Mouse (Mus musculus) layer of hippocampus, adult 9-11 months (tissue): Measurements from ENCODE around the gene Prdm16.
A peak's percentile ranks its signal among the peaks of the same experiment; 100 is the strongest.

Source experiments
- DNase-seq: peaks from one replicate; pipeline ENCODE4 v3.0.0; 2022

Gene Prdm16

GRCm38 (mm10) chr4:154506774-154507435 is 129.8 kb downstream of the Prdm16 start:
- DNase-seq, result peak; percentile 26

- no peak for DNase-seq
Observed at GRCm38 (mm10) chr4:154505313-154505712, 131.4 kb downstream of the Prdm16 start.

- DNase-seq, result no peak
Observed at GRCm38 (mm10) chr4:154503260-154503829, 133.3 kb downstream of the Prdm16 start.

GRCm38 (mm10) chr4:154502403-154503000 is 134.2 kb downstream of the Prdm16 start:
- no peak for DNase-seq

- no peak for DNase-seq
Observed at GRCm38 (mm10) chr4:154500695-154501094, 136.0 kb downstream of the Prdm16 start.

GRCm38 (mm10) chr4:154499701-154500523 is 136.8 kb downstream of the Prdm16 start:
- DNase-seq, result peak; percentile 89

- no peak for DNase-seq
Observed at GRCm38 (mm10) chr4:154497423-154498175, 139.1 kb downstream of the Prdm16 start.

- DNase-seq, result peak; percentile 86
Observed at GRCm38 (mm10) chr4:154496991-154497390, 139.7 kb downstream of the Prdm16 start.

GRCm38 (mm10) chr4:154496522-154496921 is 140.2 kb downstream of the Prdm16 start:
- DNase-seq, result no peak

GRCm38 (mm10) chr4:154493996-154494395 is 142.7 kb downstream of the Prdm16 start:
- no peak for DNase-seq

- DNase-seq, result no peak
Observed at GRCm38 (mm10) chr4:154492714-154493121, 144.0 kb downstream of the Prdm16 start.

- DNase-seq, result no peak
Observed at GRCm38 (mm10) chr4:154492268-154492667, 144.4 kb downstream of the Prdm16 start.

- no peak for DNase-seq
Observed at GRCm38 (mm10) chr4:154488031-154488430, 148.6 kb downstream of the Prdm16 start.

- no peak for DNase-seq
Observed at GRCm38 (mm10) chr4:154482695-154483094, 154.0 kb downstream of the Prdm16 start.

GRCm38 (mm10) chr4:154481771-154482637 is 154.7 kb downstream of the Prdm16 start:
- DNase-seq, result no peak

- DNase-seq, result no peak
Observed at GRCm38 (mm10) chr4:154480544-154481260, 156.0 kb downstream of the Prdm16 start.

- no peak for DNase-seq
Observed at GRCm38 (mm10) chr4:154480143-154480542, 156.5 kb downstream of the Prdm16 start.

GRCm38 (mm10) chr4:154478933-154479613 is 157.6 kb downstream of the Prdm16 start:
- DNase-seq, result no peak

- DNase-seq, result no peak
Observed at GRCm38 (mm10) chr4:154473571-154474307, 162.9 kb downstream of the Prdm16 start.

GRCm38 (mm10) chr4:154472569-154472968 is 164.1 kb downstream of the Prdm16 start:
- DNase-seq, result no peak
